Mouse (Mus musculus): Measurements from ENCODE around the gene Pum1.

The Pum1 gene

GRCm38 (mm10) chr4:130735957-130736356, 72.8 kb downstream of the Pum1 start:
- DNase-seq = no peak

GRCm38 (mm10) chr4:130738527-130738926, 75.4 kb downstream of the Pum1 start:
- peak; percentile 72 to 79 for DNase-seq

- no peak for DNase-seq
Measured at GRCm38 (mm10) chr4:130744058-130744457, 80.9 kb downstream of the Pum1 start.

DNA sequence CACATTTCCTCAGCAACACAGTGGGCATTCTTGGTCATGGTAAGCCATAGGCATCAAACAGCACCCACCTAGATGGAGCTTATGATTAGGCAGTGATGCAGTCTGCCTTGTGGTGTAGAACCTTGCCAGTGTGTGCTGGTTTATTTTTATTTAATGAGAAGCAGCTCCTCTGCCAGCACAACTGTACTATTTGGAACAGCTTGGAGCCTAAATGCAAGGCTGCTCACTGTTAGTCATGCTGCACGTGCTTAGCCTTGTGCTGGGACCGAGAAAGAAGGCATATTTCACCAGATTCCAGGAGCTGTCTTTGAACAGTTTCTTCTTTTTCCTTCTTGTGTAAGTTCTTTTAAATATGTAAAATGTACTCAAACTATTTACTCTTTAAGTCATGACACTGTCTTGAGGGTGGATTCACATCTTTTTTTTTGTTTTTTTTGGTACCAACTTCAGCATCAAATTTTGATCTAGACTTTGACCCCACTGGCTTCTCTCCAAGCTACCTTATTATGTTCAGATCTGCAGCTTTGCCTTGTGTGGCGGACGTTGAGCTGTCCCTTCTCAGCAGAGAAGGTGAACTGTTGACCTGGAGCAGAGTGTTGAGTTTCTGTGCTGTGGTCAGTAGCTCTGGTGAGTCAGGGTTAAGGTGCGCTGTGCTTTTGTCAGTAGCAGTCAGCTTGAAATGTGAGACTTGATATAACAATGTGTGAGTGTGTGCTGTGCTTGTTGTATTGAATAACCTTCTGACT, 82.6 kb downstream of the Pum1 start:
- DNase-seq = peak; percentile 65 to 76

DNA sequence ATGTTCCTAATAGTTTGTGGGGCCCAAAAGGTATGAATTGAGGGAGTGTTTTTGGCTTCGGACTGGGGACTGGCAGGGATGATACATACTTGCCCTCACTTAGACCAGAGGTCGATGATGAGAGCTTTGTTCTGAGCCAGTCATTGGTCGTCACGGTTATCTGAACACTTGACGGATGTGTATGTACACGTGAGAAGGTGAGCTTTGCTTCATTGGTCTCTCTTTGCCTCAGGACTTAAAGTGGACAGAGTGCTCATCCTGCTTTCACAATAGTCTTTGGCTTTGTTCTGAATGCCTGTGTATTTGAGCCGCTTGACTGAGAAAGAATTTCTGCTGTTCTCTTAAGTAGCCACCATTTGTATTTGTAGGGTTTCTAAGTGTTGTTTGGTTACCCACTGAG, 86.4 kb downstream of the Pum1 start:
- DNase-seq = peak; percentile 47 to 69

DNA sequence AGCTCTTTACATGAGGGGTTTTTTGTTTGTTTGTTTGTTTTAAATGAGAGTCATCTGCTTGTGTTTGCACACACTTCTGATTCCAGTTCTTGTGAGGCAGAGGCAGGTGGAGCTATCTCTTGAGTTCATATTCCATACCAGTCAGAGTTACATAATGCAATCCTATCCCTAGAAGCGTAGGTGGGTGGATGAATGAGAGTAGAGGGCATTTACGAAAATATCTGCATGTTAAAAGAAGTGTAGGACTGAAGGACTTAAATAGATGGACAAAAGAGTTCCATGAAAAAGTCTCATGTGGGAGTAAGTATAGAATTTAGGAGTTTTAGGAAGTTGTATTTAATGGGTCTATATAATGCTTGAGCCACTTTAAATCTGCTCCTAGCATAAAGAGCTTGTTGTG, 88.8 kb downstream of the Pum1 start:
- DNase-seq = no peak

GRCm38 (mm10) chr4:130752591-130752990, 89.5 kb downstream of the Pum1 start:
- DNase-seq = no peak

GRCm38 (mm10) chr4:130753755-130754154, 90.6 kb downstream of the Pum1 start:
- no peak for DNase-seq

GRCm38 (mm10) chr4:130754776-130755175, 91.7 kb downstream of the Pum1 start:
- DNase-seq = no peak

GRCm38 (mm10) chr4:130759875-130760274, 96.8 kb downstream of the Pum1 start:
- no peak for DNase-seq

GRCm38 (mm10) chr4:130761809-130762208, 98.7 kb downstream of the Pum1 start:
- DNase-seq = peak; percentile 24 to 25

- peak; percentile 33 to 49 for DNase-seq
Measured at GRCm38 (mm10) chr4:130765399-130766160, 102.5 kb downstream of the Pum1 start.

GRCm38 (mm10) chr4:130766387-130766786, 103.3 kb downstream of the Pum1 start:
- no peak for DNase-seq

- DNase-seq = no peak
Measured at GRCm38 (mm10) chr4:130766926-130767325, 103.8 kb downstream of the Pum1 start.

DNA sequence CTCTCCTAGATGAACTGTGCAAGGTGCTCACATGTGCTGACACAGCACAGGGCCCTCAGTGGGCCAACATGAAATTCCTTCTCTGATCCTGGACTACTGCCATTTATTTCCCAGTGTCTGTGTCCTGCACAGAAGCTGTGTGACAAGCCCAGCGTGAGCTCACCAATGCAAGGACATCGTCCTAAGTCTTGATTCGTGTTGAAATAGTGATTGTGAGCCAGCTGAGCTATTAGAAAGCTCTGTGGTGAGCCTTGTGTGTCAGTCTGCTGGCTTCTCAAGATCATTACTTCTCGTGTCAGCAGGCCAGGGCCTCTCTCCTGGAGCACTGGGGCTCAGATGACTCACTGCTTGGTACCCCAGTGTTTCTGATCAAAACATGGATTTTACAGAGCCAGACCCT, 110.8 kb downstream of the Pum1 start:
- DNase-seq = no peak

GRCm38 (mm10) chr4:130774822-130775221, 111.7 kb downstream of the Pum1 start:
- no peak for DNase-seq

- no peak for DNase-seq
Measured at GRCm38 (mm10) chr4:130777647-130778046, 114.5 kb downstream of the Pum1 start.

GRCm38 (mm10) chr4:130779037-130779436, 115.9 kb downstream of the Pum1 start:
- no peak for DNase-seq

- DNase-seq = no peak
Measured at GRCm38 (mm10) chr4:130782492-130782891, 119.4 kb downstream of the Pum1 start.

DNA sequence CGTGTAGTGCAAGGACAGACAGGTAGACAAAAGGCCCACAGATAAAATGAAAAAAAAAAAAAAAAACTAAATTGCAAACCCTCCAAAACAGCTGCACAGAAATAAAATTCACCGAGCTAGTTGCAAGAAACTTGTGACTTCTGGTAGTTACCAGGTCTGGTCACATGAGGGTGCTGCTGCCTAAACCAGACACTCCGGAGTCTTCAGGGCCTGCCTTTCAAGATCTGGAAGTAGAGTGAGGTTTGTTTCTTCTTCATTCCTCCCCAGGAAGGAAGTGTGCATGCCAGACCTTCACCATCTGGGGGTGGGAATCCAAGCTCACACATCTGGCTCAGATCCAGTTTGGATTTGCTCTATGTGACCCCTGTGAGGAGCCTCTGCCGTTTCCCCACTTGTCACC, 121.6 kb downstream of the Pum1 start:
- DNase-seq = peak in 1 of 2 experiments; percentile 75

DNA sequence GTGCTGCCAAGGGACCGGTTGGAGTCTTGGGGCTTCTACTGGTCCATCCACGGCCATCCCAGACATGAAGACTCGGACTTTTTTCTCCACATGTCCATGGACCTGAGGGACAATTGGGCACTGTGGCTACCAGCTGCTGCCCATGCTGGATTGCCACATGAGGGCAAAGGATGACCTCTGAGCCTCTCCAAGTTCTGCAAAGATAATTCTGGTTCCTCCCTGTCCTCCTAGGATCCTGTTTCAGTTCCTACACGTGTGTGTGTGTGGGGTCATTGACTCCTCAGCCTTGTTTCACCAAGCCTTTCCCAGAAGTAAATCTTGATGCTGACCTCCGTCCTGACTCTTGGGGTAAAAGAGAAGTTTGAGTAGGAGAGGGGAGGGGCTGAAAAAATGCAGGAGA, 124.4 kb downstream of the Pum1 start:
- no peak for DNase-seq

DNA sequence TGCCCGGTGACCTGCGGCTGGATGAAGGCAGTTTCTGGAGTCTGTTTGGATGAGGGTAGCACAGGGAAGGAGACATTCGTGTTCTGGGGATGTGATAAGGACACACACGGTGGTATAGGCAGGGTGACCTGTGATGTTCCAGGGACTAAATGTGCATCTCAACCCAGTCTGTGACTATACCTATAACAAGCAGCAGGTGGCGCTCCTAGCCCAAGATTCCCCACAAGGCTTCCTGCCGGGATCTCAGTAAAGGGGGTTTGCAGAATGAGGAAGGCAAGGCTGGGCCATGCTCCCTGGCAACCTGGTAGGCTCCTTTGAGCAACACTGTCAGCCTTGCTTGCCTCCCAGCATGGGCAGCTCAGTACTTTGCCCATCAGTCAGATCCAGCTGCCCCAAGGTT, 127.1 kb downstream of the Pum1 start:
- peak; percentile 74 to 89 for DNase-seq

- peak in 1 of 2 experiments; percentile 27 for DNase-seq
Measured at GRCm38 (mm10) chr4:130791811-130792375, 128.8 kb downstream of the Pum1 start.
